ENCODE assay signal across 11 mouse cellular contexts in genomic region chr1:177683931-177684836, GRCm38 (mm10). TPM values are rescaled to one million over a fixed set of nuclear protein-coding genes. Genes with fewer than 3 reads are reported as not detected.
DNase-seq lines count a peak whose midpoint lies in the region; ATAC-seq and TF ChIP-seq lines count a peak whose summit lies in the region.
"Had no signal": no experiment of that assay in that cellular context is flagged by ENCODE, and none has a peak within 500 bp of the region (broad histone marks: within the 10 kb centered on the region; RNA-seq: fewer than 3 reads in every experiment).

No protein-coding gene starts in this region.

- TF ChIP-seq CTCF in hindbrain, postnatal 0 days (IDR thresholded peaks at IDR 0.05; ENCODE audit: low read depth), result peak; percentile 27

- H3K27ac ChIP-seq in hindbrain, postnatal 0 days, result peak overlapping the region; percentile 49
- no peak overlapping the region for H3K27ac ChIP-seq in neural tube, embryonic 12.5 days
- H3K27ac ChIP-seq: heart, embryonic 15.5 days; lung, embryonic 15.5 days had no signal

- 0 out of 2 replicates have a peak overlapping the region, but pooled peaks have one; percentile 3 for H3K4me3 ChIP-seq in hindbrain, postnatal 0 days (ENCODE audit: low read length)
- no peak overlapping the region for H3K4me3 ChIP-seq in neural tube, embryonic 12.5 days
- H3K4me3 ChIP-seq: heart, embryonic 15.5 days; lung, embryonic 15.5 days had no signal

- no peaks in the 10 kb centered on the region for H3K9me3 ChIP-seq in hindbrain, postnatal 0 days (ENCODE audit: low read length)
- no peaks in the 10 kb centered on the region for H3K9me3 ChIP-seq in neural tube, embryonic 12.5 days
- H3K9me3 ChIP-seq: heart, embryonic 15.5 days; lung, embryonic 15.5 days had no signal

- 0 out of 2 replicates have a peak, but pooled peaks cover 4% of the 10 kb centered on the region for H3K4me1 ChIP-seq in hindbrain, postnatal 0 days (ENCODE audit: insufficient read depth, low read length)
- peaks cover 9% of the 10 kb centered on the region for H3K4me1 ChIP-seq in neural tube, embryonic 12.5 days
- H3K4me1 ChIP-seq: heart, embryonic 15.5 days; lung, embryonic 15.5 days had no signal

- DNase-seq in frontal cortex, postnatal 14 days (ENCODE audit: low spot score in 2 of 2), result no peak
- peak; percentile 50 for DNase-seq in embryo, embryonic 10.5 days (ENCODE audit: low spot score)
- DNase-seq in hindbrain, postnatal 0 days (ENCODE audit: low spot score), result peak; percentile 62
- no peak for DNase-seq in spleen, postnatal 4 days (ENCODE audit: low spot score in 2 of 2)
- no peak for DNase-seq in lung, postnatal 25 days (ENCODE audit: low spot score)

- H3K9ac ChIP-seq in hindbrain, postnatal 0 days (replicated peaks; ENCODE audit: low read length), result peak overlapping the region; percentile 6; the same call in 1 of the 2 replicates
- H3K9ac ChIP-seq in neural tube, embryonic 12.5 days, result 0 out of 2 replicates have a peak overlapping the region, but pooled peaks have one; percentile 5
- H3K9ac ChIP-seq: heart, embryonic 15.5 days; lung, embryonic 15.5 days had no signal

- WGBS in hindbrain, postnatal 0 days, result 31% methylated on average over 18 of the region's 18 CpGs
- WGBS in neural tube, embryonic 12.5 days, result 27% methylated on average over 18 of the region's 18 CpGs

- no peaks in the 10 kb centered on the region for H3K27me3 ChIP-seq in hindbrain, postnatal 0 days (ENCODE audit: insufficient read depth, low read length)
- H3K27me3 ChIP-seq in neural tube, embryonic 12.5 days (replicated peaks), result no peaks in the 10 kb centered on the region
- H3K27me3 ChIP-seq: heart, embryonic 15.5 days; lung, embryonic 15.5 days had no signal

- H3K4me2 ChIP-seq in hindbrain, postnatal 0 days (ENCODE audit: low read depth, low read length), result peak overlapping the region; percentile 45
- H3K4me2 ChIP-seq in neural tube, embryonic 12.5 days (replicated peaks), result peak overlapping the region; percentile 49
- H3K4me2 ChIP-seq: heart, embryonic 15.5 days; lung, embryonic 15.5 days had no signal

- no peaks in the 10 kb centered on the region for H3K36me3 ChIP-seq in hindbrain, postnatal 0 days (ENCODE audit: insufficient read depth, low read length)
- no peaks in the 10 kb centered on the region for H3K36me3 ChIP-seq in neural tube, embryonic 12.5 days
- H3K36me3 ChIP-seq: heart, embryonic 15.5 days; lung, embryonic 15.5 days had no signal

- peak; percentile 75 for ATAC-seq in frontal cortex, adult (ENCODE audit: low TSS enrichment)
- ATAC-seq in hindbrain, postnatal 0 days, result peak; percentile 77
- ATAC-seq in neural tube, embryonic 12.5 days (ENCODE audit: low FRiP score, low read depth), result peak; percentile 85
- no peak for ATAC-seq in erythroid progenitor cell, adult 5-6 weeks (replicated peaks; ENCODE audit: low FRiP score, poor library complexity, severe bottlenecking)

RNA-seq across cellular contexts. Expression of gene 1700016C15Rik, which starts 45.4 kb away (rescaled TPM):
- not detected in 2 replicates for total RNA-seq in hindbrain, postnatal 0 days (2014; rRNA removed)
- polyA plus RNA-seq in hindbrain, postnatal 0 days (2015; fragmentation: Nextera tagmentation; extraction: Ambion mirVana), result not detected in 2 replicates
- polyA plus RNA-seq in neural tube, embryonic 12.5 days (2016; fragmentation: Nextera tagmentation; extraction: Ambion mirVana), result 0.27 TPM in 1 of 2 replicates, not detected in the other
- not detected in 2 replicates for total RNA-seq in erythroid progenitor cell, adult 5-6 weeks (2015; ENCODE audit: low replicate concordance)
- not detected in 2 replicates for total RNA-seq in erythroid progenitor cell, adult 5-6 weeks (2017; ENCODE audit: low replicate concordance)
- total RNA-seq: adrenal gland, adult 18-20 months had no signal
- polyA plus RNA-seq: heart, embryonic 15.5 days had no signal

Comparison
In these comparisons a context has a peak if more than half of its experiments do, and no peak if none do; other contexts are left out.
1. DNase-seq: peak in embryo, embryonic 10.5 days (single experiment) and hindbrain, postnatal 0 days (single experiment); none in frontal cortex, postnatal 14 days (0 of 2), spleen, postnatal 4 days (0 of 2) and lung, postnatal 25 days (single experiment).